Mouse (Mus musculus) erythroblast, embryonic 14.5 days (primary cell): ENCODE measurements at regions not wholly inside any gene's neighbourhood (a gene's known extent, or its start where the extent isn't known, plus 50 kb on each side); places are given as distances from the start of the nearest gene placed in this dataset.

Experiments used
- GATA1 ChIP-seq: IDR thresholded peaks from 2 replicates; pipeline ENCODE4 v1.6.1; 2012; ENCODE audit warnings: low read length, inconsistent platforms, mixed read lengths
- TAL1 ChIP-seq: IDR thresholded peaks from 3 replicates; pipeline ENCODE4 v1.6.1; 2012; ENCODE audit warnings: low read length, inconsistent platforms, mixed read lengths

GRCm38 (mm10) chr14:24904712-24905111 lies 417.8 kb downstream of the Rps24 start:
- TF ChIP-seq TAL1 (no peak), GATA1 (no peak)
